Mouse (Mus musculus): ENCODE measurements around the gene Ces2g. TPM values are rescaled to one million over a fixed set of nuclear protein-coding genes. Genes with fewer than 3 reads are reported as not detected.

The Ces2g gene
- polyA plus RNA-seq (2012; rRNA removed) = 27.5 and 41.8 TPM in 2 replicates

DNA sequence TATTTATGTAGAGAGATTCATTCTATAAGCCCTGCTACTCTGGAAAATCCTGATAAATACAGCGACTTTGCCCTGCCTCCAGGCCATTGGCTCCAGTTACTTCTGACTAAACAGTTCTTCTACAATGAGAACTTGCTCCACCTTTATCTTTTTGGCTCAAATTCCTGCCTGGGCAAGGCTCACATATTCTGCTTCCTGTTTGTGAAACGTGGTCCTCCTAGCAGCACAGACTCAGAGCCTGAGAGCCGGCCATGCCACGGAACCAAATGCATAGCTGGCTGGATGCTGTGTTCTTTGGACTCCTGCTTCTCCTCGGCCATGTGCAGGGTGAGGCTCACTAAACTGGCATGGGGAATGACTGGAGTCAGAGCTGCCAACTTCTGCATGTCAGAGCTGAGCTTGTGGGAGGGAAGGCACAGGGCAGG is at the start of gene Ces2g:
TSS of gene Ces2g (plus strand) at position 182 of the 425 bp plus-strand sequence.

DNA sequence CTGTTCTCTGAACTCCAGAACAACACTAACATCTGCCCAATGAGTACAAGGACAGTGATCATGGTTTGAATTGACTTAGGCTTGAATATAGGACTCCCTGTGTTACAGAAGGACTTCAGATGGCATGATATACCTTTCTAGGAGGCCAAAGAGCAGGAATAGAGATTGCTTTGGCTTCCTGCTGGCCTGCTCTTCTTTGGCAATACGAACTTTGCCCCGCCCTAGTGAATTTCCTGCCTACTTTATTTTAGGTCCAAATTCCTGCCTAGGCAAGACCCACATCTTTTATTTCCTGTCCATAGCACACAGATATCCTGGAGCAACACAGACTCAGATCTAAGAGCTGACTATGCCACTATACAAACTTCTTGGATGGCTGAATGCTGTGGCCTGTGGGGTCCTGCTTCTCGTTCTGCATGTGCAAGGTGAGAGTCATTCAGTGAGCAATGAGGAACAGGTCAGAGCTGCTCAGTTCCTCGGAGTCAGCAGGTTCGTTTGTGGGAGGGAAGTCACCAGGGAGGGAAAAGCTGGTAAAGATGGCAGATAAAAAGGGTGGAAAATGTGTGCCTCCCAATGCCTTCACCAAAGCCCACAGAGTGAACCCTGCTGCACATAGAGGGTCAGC is 35.4 kb upstream of the Ces2g start, which contains the start of gene Ces2e:
TSS of gene Ces2e (plus strand) at position 289 of the 625 bp plus-strand sequence.

DNA sequence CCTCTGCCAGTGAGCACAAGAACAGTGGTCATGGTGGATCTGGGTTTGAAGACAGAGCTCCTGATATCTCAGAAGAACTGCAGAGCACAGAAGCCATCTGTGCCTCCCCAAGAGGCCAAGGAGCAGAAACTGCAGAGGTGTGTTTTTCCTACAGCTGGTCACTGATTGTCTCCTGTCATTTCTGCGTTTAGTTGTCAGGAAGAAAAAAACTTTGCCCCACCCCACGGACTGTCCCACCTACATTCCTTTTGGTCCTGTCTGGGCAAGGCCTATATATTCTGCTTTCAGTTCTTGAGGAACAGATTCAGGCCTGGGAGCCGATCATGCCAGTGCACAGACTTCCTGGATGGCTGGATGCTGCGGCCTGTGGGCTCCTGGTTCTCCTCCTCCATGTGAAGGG is 14.5 kb upstream of the Ces2g start, which contains the start of gene Ces2f:
TSS of gene Ces2f (plus strand) at position 301 of the 400 bp plus-strand sequence.

DNA sequence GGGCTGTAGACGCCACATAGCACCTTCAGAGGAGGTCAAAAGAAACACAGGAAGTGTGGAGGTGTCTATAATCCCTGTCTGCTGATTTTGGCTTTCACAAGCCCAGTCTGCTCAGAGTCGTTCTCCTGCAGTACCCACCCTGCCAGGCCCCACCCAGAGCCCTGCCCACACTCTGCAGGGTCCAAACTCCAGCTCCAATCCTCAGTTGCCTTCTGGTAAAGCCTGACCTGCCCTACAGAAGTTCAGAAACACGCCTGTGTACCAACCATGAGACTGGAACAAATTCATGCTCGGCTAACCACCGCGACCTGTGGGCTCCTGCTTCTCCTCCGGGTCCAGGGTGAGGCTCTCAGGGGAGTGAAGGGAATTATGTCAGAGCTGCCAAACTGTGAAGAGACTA is 39.1 kb downstream of the Ces2g start, which contains the start of gene Ces2h:
TSS of gene Ces2h (plus strand) at position 268 of the 400 bp plus-strand sequence.

Other genes with a start within 250 kb of the Ces2g start
- gene Ces2a, start 227.7 kb upstream of the Ces2g start, polyA plus RNA-seq (2012; rRNA removed) = 7.3 and 13.3 TPM in 2 replicates
- gene Ces2b, start 130.1 kb upstream of the Ces2g start, polyA plus RNA-seq (2012; rRNA removed) = 4.8 and 6.6 TPM in 2 replicates
- gene Ces2c, start 114.7 kb upstream of the Ces2g start, polyA plus RNA-seq (2012; rRNA removed) = 100 and 139 TPM in 2 replicates
- 1.4 and 3.1 TPM in 2 replicates for gene Ces2e, start 35.5 kb upstream of the Ces2g start, polyA plus RNA-seq (2012; rRNA removed)
- gene Ces2f, start 14.4 kb upstream of the Ces2g start, polyA plus RNA-seq (2012; rRNA removed) = 0.35 and 0.48 TPM in 2 replicates
- not detected in 2 replicates for gene Ces2h, start 39.1 kb downstream of the Ces2g start, polyA plus RNA-seq (2012; rRNA removed)
- 0.31 and 0.63 TPM in 2 replicates for gene Ces3a, start 86.9 kb downstream of the Ces2g start, polyA plus RNA-seq (2012; rRNA removed)
- gene Ces3b, start 122.0 kb downstream of the Ces2g start, polyA plus RNA-seq (2012; rRNA removed) = not detected in 2 replicates
- not detected in 2 replicates for gene Ces4a, start 170.1 kb downstream of the Ces2g start, polyA plus RNA-seq (2012; rRNA removed)
- gene Cbfb, start 209.0 kb downstream of the Ces2g start, polyA plus RNA-seq (2012; rRNA removed) = 2.1 and 2.3 TPM in 2 replicates

Measured in stomach, adult 2 months (tissue).